Comparison of ENCODE assay signal across 19 mouse cellular contexts in genomic region chr9:118326656-118327055, GRCm38 (mm10).
DNase-seq lines count a peak whose midpoint lies in the region; ATAC-seq lines count a peak whose summit lies in the region.
"Had no signal": no experiment of that assay in that cellular context is flagged by ENCODE, and none has a peak within 500 bp of the region (broad histone marks: within the 10 kb centered on the region; RNA-seq: fewer than 3 reads in every experiment).

No protein-coding gene starts in this region.

- no peak overlapping the region; the same call in 1 of the 2 replicates for H3K27ac ChIP-seq in midbrain, embryonic 10.5 days (replicated peaks)
- H3K27ac ChIP-seq in midbrain, embryonic 13.5 days: no peak overlapping the region
- peak overlapping the region; percentile 29 for H3K27ac ChIP-seq in forebrain, embryonic 15.5 days (replicated peaks)
- H3K27ac ChIP-seq: embryonic facial prominence, embryonic 13.5 days; heart, embryonic 10.5 days; hindbrain, embryonic 14.5 days had no signal

- peaks cover under 1% of the 10 kb centered on the region; the same call in 1 of the 2 replicates for H3K27me3 ChIP-seq in midbrain, embryonic 10.5 days (ENCODE audit: low read depth, poor library complexity, severe bottlenecking)
- H3K27me3 ChIP-seq in midbrain, embryonic 13.5 days: peaks cover 30% of the 10 kb centered on the region
- H3K27me3 ChIP-seq in forebrain, embryonic 15.5 days: no peaks in the 10 kb centered on the region
- H3K27me3 ChIP-seq: embryonic facial prominence, embryonic 13.5 days had no signal

- H3K4me2 ChIP-seq in midbrain, embryonic 13.5 days (replicated peaks): no peak overlapping the region
- H3K4me2 ChIP-seq in forebrain, embryonic 15.5 days (replicated peaks): no peak overlapping the region
- H3K4me2 ChIP-seq: embryonic facial prominence, embryonic 13.5 days; hindbrain, embryonic 14.5 days had no signal

- no peak overlapping the region for H3K4me3 ChIP-seq in midbrain, embryonic 10.5 days
- no peak overlapping the region for H3K4me3 ChIP-seq in midbrain, embryonic 13.5 days (replicated peaks)
- no peak overlapping the region for H3K4me3 ChIP-seq in forebrain, embryonic 15.5 days
- H3K4me3 ChIP-seq: embryonic facial prominence, embryonic 13.5 days; heart, embryonic 10.5 days had no signal

- H3K36me3 ChIP-seq in midbrain, embryonic 10.5 days: no peaks in the 10 kb centered on the region
- H3K36me3 ChIP-seq in midbrain, embryonic 13.5 days: no peaks in the 10 kb centered on the region
- H3K36me3 ChIP-seq in forebrain, embryonic 15.5 days: no peaks in the 10 kb centered on the region
- H3K36me3 ChIP-seq: embryonic facial prominence, embryonic 13.5 days; heart, embryonic 10.5 days had no signal

- H3K9me3 ChIP-seq in midbrain, embryonic 10.5 days (replicated peaks): no peaks in the 10 kb centered on the region
- H3K9me3 ChIP-seq in midbrain, embryonic 13.5 days: no peaks in the 10 kb centered on the region
- no peaks in the 10 kb centered on the region for H3K9me3 ChIP-seq in forebrain, embryonic 15.5 days
- H3K9me3 ChIP-seq: embryonic facial prominence, embryonic 13.5 days; heart, embryonic 10.5 days had no signal

- DNase-seq in cerebellum, postnatal 14 days: peak; percentile 16 to 17
- no peak for DNase-seq in cerebellum, postnatal 36 days
- DNase-seq in midbrain, embryonic 10.5 days (ENCODE audit: low spot score): peak; percentile 19
- no peak for DNase-seq in right cerebral cortex, postnatal 25 days
- DNase-seq in retina, postnatal 1 day: no peak
- DNase-seq: adrenal gland, postnatal 14 days; cerebellum, adult 18-20 months; cerebellum, postnatal 25 days; gastrocnemius, postnatal 10 days; heart, adult 18-20 months; heart, postnatal 10 days; heart, postnatal 4 days had no signal

- whole genome bisulfite sequencing in midbrain, embryonic 10.5 days: 62% methylated on average over 9 of the region's 9 CpGs
- WGBS in midbrain, embryonic 13.5 days: 46% methylated on average over 9 of the region's 9 CpGs
- 33% methylated on average over 9 of the region's 9 CpGs for WGBS in forebrain, embryonic 15.5 days

- H3K4me1 ChIP-seq in midbrain, embryonic 10.5 days: peaks cover 15% of the 10 kb centered on the region
- H3K4me1 ChIP-seq in midbrain, embryonic 13.5 days (replicated peaks): peaks cover 9% of the 10 kb centered on the region; the same call in 1 of the 2 replicates
- peaks cover 4% of the 10 kb centered on the region; the same call in 1 of the 2 replicates for H3K4me1 ChIP-seq in forebrain, embryonic 15.5 days

- no peak overlapping the region for H3K9ac ChIP-seq in midbrain, embryonic 13.5 days (replicated peaks)
- H3K9ac ChIP-seq in forebrain, embryonic 15.5 days (replicated peaks): no peak overlapping the region
- H3K9ac ChIP-seq: embryonic facial prominence, embryonic 13.5 days; hindbrain, embryonic 14.5 days had no signal

- ATAC-seq in midbrain, embryonic 13.5 days: no peak
- ATAC-seq in forebrain, embryonic 15.5 days (replicated peaks): peak; percentile 69; the same call in 1 of the 2 replicates
- ATAC-seq: inflammation-experienced regulatory T-cells, adult 6 months; intestine, postnatal 0 days had no signal

Comparison
In these comparisons a context has a peak if more than half of its experiments do, and no peak if none do; other contexts are left out.
1. DNase-seq: peak in cerebellum, postnatal 14 days (2 of 2) and midbrain, embryonic 10.5 days (single experiment); none in cerebellum, postnatal 36 days (0 of 2), right cerebral cortex, postnatal 25 days (single experiment) and retina, postnatal 1 day (single experiment).